Mouse (Mus musculus): ENCODE results near the gene Kcnq5.

DNA sequence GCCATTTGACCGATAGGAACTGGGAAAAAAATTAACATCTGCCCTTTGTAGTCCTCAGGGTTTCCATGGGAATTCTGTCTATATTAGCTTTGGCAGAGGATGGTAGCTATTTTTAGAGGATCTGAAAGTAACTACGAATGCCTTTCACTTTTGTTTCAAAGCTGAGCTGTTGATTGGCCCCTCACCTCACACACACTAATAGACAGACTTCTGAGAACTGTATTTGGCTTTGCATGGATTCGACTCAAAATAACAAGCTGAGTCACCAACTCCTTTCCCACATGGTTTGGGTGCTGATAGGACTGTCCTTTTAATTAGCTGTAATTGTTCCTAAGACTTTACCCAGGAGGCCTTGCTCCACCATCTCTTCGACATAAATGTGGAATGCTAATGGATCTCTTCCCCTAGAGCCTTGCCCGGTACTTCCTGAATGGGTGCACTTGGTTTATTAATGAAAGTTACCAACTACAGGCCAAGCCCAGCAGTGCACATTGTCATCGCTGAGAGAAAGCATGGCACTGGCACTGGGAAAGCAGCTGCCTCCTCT lies 131.8 kb downstream of the Kcnq5 start:
- TF ChIP-seq GATA1 (IDR thresholded peaks at IDR 0.05; ENCODE audit: borderline replicate concordance, low read length) = no peak
- TF ChIP-seq FLI1 (IDR thresholded peaks at IDR 0.05; ENCODE audit: low read length) = no peak
